Mouse (Mus musculus): Measurements from ENCODE around the gene Srrm4. TPM values are rescaled to one million over a fixed set of nuclear protein-coding genes. Genes with fewer than 3 reads are reported as not detected.

Gene Srrm4
- total RNA-seq, 1 experiment, result 0.22 TPM

DNA sequence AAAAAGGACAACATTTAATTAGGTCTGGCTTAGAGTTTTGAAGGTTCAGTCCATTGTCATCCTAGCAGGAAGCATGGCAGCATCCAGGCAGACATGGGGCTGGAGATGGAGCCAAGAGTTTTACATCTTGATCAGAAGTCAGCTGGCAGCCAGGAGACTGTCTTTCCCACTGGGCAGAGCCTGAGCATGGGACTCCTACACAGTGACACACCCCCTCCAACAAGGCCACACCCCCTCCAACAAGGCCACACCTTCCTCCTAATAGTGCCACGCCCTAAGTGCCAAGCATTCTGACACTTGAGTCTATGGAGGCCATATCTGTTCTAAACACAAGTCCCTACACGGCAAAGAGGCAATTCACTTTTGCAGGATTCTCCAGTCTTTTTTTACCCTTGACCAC is 23.6 kb downstream of the Srrm4 start:
- in situ Hi-C loops (cut with MboI; ENCODE audit: low sequenced_read_pairs in 2 of 2, unreplicated experiment in 2 of 2), result no loop called here
- TF ChIP-seq ZNF384 (IDR thresholded peaks at IDR 0.05; ENCODE audit: low read depth, low read length) (no peak), ZC3H11A (IDR thresholded peaks at IDR 0.05; ENCODE audit: borderline replicate concordance, low read depth, low read length) (no peak), MAFK (IDR thresholded peaks at IDR 0.05; ENCODE audit: insufficient read depth, low read depth, low read length) (no peak), HCFC1 (IDR thresholded peaks at IDR 0.05; ENCODE audit: borderline replicate concordance, insufficient read depth, low read length) (no peak), CHD2 (IDR thresholded peaks at IDR 0.05; ENCODE audit: low read depth, low read length) (no peak)
- no peaks in the 10 kb centered on the region for H3K9me3 ChIP-seq (ENCODE audit: control insufficient read depth, insufficient read depth, low read depth, low read length)
- no peak for DNase-seq (ENCODE audit: low read depth, low spot score)
- H3K4me1 ChIP-seq (ENCODE audit: control insufficient read depth in 2 of 2, insufficient read depth in 2 of 2, low read length in 2 of 2, poor library complexity in 1 of 2), result peaks cover 2 to 13% of the 10 kb centered on the region in 2 experiments; a peak in 1 of 4 replicates
- H3K9ac ChIP-seq (ENCODE audit: insufficient read depth, low read depth, low read length, poor library complexity, severe bottlenecking), result no peak overlapping the region
- no peak overlapping the region for H3K4me3 ChIP-seq (ENCODE audit: insufficient read depth in 1 of 2, low read depth in 1 of 2, low read length in 2 of 2, poor library complexity in 1 of 2, severe bottlenecking in 1 of 2)
- H3K27ac ChIP-seq (ENCODE audit: insufficient read depth, low read depth, low read length, poor library complexity, severe bottlenecking), result no peak overlapping the region
- H3K36me3 ChIP-seq (ENCODE audit: control insufficient read depth, insufficient read depth, low read length, poor library complexity, severe bottlenecking), result no peaks in the 10 kb centered on the region

DNA sequence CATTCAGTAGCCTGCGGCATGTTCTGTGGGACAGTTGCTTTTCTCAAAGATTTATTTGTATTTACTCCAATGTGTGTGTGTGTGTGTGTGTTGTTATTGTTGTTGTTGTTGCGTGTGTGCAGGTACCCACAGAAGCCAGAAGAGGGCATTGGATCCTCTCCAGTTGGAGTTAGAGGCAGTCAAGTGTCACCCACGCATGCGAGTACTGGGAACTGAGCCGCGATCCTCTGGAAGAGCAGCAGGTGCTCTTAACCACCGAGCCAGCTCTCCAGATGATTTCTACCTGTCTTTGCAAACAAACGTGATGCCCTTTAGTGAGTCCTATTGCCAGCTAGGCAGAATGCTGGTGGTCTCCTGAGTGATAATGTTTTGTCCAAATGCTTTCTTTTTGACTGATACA is 24.3 kb downstream of the Srrm4 start:
- no peak for TF ChIP-seq MAFK (IDR thresholded peaks at IDR 0.05; ENCODE audit: insufficient read depth, low read depth, low read length)
- TF ChIP-seq HCFC1 (IDR thresholded peaks at IDR 0.05; ENCODE audit: borderline replicate concordance, insufficient read depth, low read length), result no peak
- TF ChIP-seq ZC3H11A (IDR thresholded peaks at IDR 0.05; ENCODE audit: borderline replicate concordance, low read depth, low read length), result no peak
- no peak for TF ChIP-seq CHD2 (IDR thresholded peaks at IDR 0.05; ENCODE audit: low read depth, low read length)
- TF ChIP-seq ZNF384 (IDR thresholded peaks at IDR 0.05; ENCODE audit: low read depth, low read length), result no peak
- Histone ChIP-seq H3K4me1 (ENCODE audit: control insufficient read depth in 2 of 2, insufficient read depth in 2 of 2, low read length in 2 of 2, poor library complexity in 1 of 2) (peaks cover 2 to 11% of the 10 kb centered on the region in 2 experiments; a peak in 1 of 4 replicates), H3K4me3 (ENCODE audit: insufficient read depth in 1 of 2, low read depth in 1 of 2, low read length in 2 of 2, poor library complexity in 1 of 2, severe bottlenecking in 1 of 2) (no peak overlapping the region), H3K9me3 (ENCODE audit: control insufficient read depth, insufficient read depth, low read depth, low read length) (no peaks in the 10 kb centered on the region), H3K9ac (ENCODE audit: insufficient read depth, low read depth, low read length, poor library complexity, severe bottlenecking) (no peak overlapping the region), H3K27ac (ENCODE audit: insufficient read depth, low read depth, low read length, poor library complexity, severe bottlenecking) (no peak overlapping the region), H3K36me3 (ENCODE audit: control insufficient read depth, insufficient read depth, low read length, poor library complexity, severe bottlenecking) (no peaks in the 10 kb centered on the region)
- DNase-seq (ENCODE audit: low read depth, low spot score), result no peak
- in situ Hi-C loops (cut with MboI; ENCODE audit: low sequenced_read_pairs in 2 of 2, unreplicated experiment in 2 of 2), result no loop called here

DNA sequence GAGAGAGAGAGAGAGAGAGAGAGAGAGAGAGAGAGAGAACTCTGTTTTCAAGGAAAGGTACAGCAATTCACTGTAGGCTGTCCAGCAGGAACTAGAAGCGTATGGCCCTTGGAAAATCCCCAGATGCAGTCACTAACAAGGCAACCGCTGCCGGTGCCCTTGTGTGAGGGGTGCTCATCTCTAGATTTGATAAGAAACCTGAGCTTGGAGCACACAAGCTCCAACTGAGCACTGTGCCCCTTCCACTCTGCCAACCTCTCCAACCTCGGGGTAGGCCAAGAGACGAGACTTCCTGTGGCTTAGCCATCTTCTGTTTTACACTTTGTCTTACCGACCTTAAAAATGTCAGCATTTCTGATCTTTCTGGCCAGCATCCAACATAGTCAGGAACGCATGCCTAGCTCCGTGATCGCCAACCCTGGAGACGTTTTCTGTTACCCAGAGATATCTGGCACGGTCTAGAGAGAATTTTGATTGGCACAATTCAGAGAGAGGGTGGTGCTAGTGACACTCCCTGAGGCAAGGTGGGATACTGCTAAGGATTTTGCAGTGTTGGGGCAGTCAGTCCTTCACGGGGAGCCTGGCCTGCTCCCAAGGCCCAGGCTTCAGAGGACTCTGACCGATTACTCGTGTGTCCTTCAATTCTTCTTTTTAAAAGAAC is 25.1 kb downstream of the Srrm4 start:
- Histone ChIP-seq H3K27ac (ENCODE audit: insufficient read depth, low read depth, low read length, poor library complexity, severe bottlenecking) (no peak overlapping the region), H3K36me3 (ENCODE audit: control insufficient read depth, insufficient read depth, low read length, poor library complexity, severe bottlenecking) (no peaks in the 10 kb centered on the region), H3K9ac (ENCODE audit: insufficient read depth, low read depth, low read length, poor library complexity, severe bottlenecking) (no peak overlapping the region), H3K4me3 (ENCODE audit: insufficient read depth in 1 of 2, low read depth in 1 of 2, low read length in 2 of 2, poor library complexity in 1 of 2, severe bottlenecking in 1 of 2) (no peak overlapping the region), H3K9me3 (ENCODE audit: control insufficient read depth, insufficient read depth, low read depth, low read length) (no peaks in the 10 kb centered on the region), H3K4me1 (ENCODE audit: control insufficient read depth in 2 of 2, insufficient read depth in 2 of 2, low read length in 2 of 2, poor library complexity in 1 of 2) (peaks cover 2 to 10% of the 10 kb centered on the region in 2 experiments; a peak in 1 of 4 replicates)
- in situ Hi-C loops (cut with MboI; ENCODE audit: low sequenced_read_pairs in 2 of 2, unreplicated experiment in 2 of 2), result no loop called here
- no peak for DNase-seq (ENCODE audit: low read depth, low spot score)
- TF ChIP-seq HCFC1 (IDR thresholded peaks at IDR 0.05; ENCODE audit: borderline replicate concordance, insufficient read depth, low read length) (no peak), CHD2 (IDR thresholded peaks at IDR 0.05; ENCODE audit: low read depth, low read length) (no peak), ZNF384 (IDR thresholded peaks at IDR 0.05; ENCODE audit: low read depth, low read length) (no peak), MAFK (IDR thresholded peaks at IDR 0.05; ENCODE audit: insufficient read depth, low read depth, low read length) (no peak), ZC3H11A (IDR thresholded peaks at IDR 0.05; ENCODE audit: borderline replicate concordance, low read depth, low read length) (no peak)

DNA sequence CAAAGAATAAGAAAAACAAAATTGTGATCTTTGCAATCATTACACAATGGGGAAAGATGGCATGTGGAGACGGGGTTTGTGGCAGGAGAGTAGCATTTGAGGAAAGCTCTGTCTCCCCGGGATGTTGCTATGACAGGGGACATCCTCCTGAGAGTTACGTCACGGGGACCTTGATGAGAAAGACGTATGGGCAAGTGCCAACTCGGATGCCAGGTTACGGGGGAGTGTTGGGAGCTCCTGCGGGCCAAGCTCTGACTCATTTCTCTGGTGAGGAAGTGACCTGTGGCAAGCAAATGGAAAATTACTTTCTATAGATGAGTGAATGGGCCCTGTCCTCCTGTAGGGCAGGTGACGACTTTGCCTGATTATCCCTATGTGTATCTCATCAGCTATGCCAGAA is 26.0 kb downstream of the Srrm4 start:
- DNase-seq (ENCODE audit: low read depth, low spot score), result no peak
- no peaks in the 10 kb centered on the region for H3K9me3 ChIP-seq (ENCODE audit: control insufficient read depth, insufficient read depth, low read depth, low read length)
- TF ChIP-seq ZNF384 (IDR thresholded peaks at IDR 0.05; ENCODE audit: low read depth, low read length), result no peak
- no peak for TF ChIP-seq MAFK (IDR thresholded peaks at IDR 0.05; ENCODE audit: insufficient read depth, low read depth, low read length)
- no peak for TF ChIP-seq CHD2 (IDR thresholded peaks at IDR 0.05; ENCODE audit: low read depth, low read length)
- TF ChIP-seq ZC3H11A (IDR thresholded peaks at IDR 0.05; ENCODE audit: borderline replicate concordance, low read depth, low read length), result no peak
- no peak for TF ChIP-seq HCFC1 (IDR thresholded peaks at IDR 0.05; ENCODE audit: borderline replicate concordance, insufficient read depth, low read length)
- in situ Hi-C loops (cut with MboI; ENCODE audit: low sequenced_read_pairs in 2 of 2, unreplicated experiment in 2 of 2), result no loop called here
- no peak overlapping the region for H3K27ac ChIP-seq (ENCODE audit: insufficient read depth, low read depth, low read length, poor library complexity, severe bottlenecking)
- H3K4me1 ChIP-seq (ENCODE audit: control insufficient read depth in 2 of 2, insufficient read depth in 2 of 2, low read length in 2 of 2, poor library complexity in 1 of 2), result peaks cover 2 to 6% of the 10 kb centered on the region in 2 experiments; a peak in 1 of 4 replicates
- H3K4me3 ChIP-seq (ENCODE audit: insufficient read depth in 1 of 2, low read depth in 1 of 2, low read length in 2 of 2, poor library complexity in 1 of 2, severe bottlenecking in 1 of 2), result no peak overlapping the region
- H3K9ac ChIP-seq (ENCODE audit: insufficient read depth, low read depth, low read length, poor library complexity, severe bottlenecking), result no peak overlapping the region
- H3K36me3 ChIP-seq (ENCODE audit: control insufficient read depth, insufficient read depth, low read length, poor library complexity, severe bottlenecking), result no peaks in the 10 kb centered on the region
